Mouse (Mus musculus): ENCODE results near the gene Zdhhc17.

DNA sequence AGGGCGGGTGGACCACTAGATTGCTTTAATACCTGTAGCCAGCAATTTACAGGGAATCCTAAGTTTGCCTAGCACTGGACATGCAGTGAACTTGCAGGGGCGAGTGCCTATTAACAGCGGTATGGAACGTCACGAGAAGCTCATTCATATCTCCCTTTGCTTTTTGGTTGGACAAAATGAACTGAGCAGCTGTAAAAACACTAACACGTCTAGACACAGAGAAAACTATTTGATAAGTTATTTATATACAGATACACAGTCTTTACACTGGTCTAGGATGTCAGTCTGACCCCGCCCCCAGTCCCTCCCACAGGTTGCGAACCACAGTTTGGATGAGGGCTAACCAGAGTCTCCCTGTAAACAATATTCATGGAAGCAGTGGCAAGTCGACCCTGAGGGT, 67.1 kb downstream of the Zdhhc17 start:
- TF ChIP-seq CTCF (IDR thresholded peaks at IDR 0.05; ENCODE audit: borderline replicate concordance, control insufficient read depth, extremely low read depth, insufficient read depth, low read length, poor library complexity) = no peak
- TF ChIP-seq POLR2A (IDR thresholded peaks at IDR 0.05; ENCODE audit: control insufficient read depth, extremely low read depth, insufficient read depth, low read length, poor library complexity) = no peak
